Mouse (Mus musculus) G1E (cell line): ENCODE measurements around the gene Nelfb.

ENCODE experiments used
- CTCF ChIP-seq: IDR thresholded peaks from 2 replicates; pipeline ENCODE4 v1.5.1; 2012; ENCODE audit warnings: low read depth, low read length, inconsistent platforms, mixed read lengths
- GATA1 ChIP-seq: IDR thresholded peaks from 2 replicates; pipeline ENCODE4 v1.6.1; 2012; ENCODE audit warnings: borderline replicate concordance, low read length, inconsistent platforms, mixed read lengths
- GATA2 ChIP-seq: IDR thresholded peaks from 2 replicates; pipeline ENCODE4 v1.6.1; 2012; ENCODE audit warnings: low read depth, low read length, inconsistent platforms, borderline replicate concordance
- TAL1 ChIP-seq: conservative IDR thresholded peaks from 2 replicates; pipeline ENCODE4 v1.6.1; 2012; ENCODE audit warnings: low read depth, low read length, inconsistent platforms, mixed read lengths

DNA sequence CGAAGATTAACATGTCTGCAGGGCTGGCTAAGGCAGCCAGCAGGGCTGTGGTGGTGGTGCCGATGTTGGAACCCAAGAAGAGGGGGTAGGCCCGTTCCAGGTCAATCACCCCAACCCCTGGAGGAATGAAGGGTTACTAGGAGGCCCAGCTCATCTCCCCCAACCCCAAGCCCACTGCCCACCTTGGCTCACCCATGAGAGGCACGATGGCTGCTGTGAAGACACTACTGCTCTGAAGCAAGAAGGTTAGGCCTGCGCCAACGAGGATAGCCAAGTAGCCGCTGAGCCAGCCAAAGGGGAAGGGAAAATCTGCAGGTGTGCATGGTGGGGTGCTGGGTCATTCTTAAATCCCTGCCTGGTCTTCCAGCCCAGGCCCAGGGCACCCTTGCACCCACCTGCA, 19.3 kb upstream of the Nelfb start:
- TF ChIP-seq GATA1 = no peak
- TF ChIP-seq CTCF = no peak
- no peak for TF ChIP-seq GATA2
- no peak for TF ChIP-seq TAL1
